In the genomic region with DNA sequence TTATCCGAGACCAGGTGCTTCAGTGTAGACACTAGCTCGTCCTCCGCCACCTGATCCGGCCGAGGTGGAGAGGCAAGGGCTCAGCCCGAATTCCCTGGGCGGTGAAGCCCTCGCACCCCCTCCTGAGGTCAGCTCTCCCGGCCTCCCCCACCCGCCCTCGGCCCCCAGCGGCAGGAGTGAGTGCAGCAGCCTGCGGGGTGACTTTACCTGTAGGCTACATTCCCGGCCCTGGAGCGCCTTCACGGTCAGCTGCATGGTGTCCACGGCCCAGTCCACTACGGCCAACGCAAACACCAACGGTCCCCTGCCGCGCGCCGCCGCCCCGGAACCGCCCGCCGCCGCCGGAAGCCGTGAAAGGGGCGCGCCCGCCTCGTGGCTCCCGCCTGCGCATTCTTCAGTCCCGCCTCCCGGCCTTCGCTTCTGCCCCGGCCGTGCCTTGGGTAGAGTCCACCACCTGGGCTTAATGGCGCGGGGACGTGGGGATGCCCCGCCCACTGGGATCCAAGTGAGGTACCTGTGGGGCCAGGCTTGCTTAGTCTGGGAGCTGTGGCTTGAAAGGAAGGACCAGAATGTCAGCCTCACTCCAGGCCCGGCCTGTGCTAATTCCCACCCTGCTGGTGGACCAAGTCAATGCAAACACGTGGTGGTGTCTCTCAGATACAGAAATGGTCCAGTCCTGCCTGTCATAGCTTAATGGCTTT, we compare ENCODE assay signal across 8 mouse cellular contexts. TPM values are rescaled to one million over a fixed set of nuclear protein-coding genes. Genes with fewer than 3 reads are reported as not detected.
DNase-seq lines count a peak whose midpoint lies in the region; ATAC-seq and TF ChIP-seq lines count a peak whose summit lies in the region.

No protein-coding gene starts in this region.

- no peak for TF ChIP-seq POLR2A in bone marrow macrophage, adult 2 months (IDR thresholded peaks at IDR 0.05; ENCODE audit: borderline replicate concordance, low read depth, low read length)
- no peak; the same call in 1 of the 2 replicates for TF ChIP-seq POLR2A in testis, adult 2 months (IDR thresholded peaks at IDR 0.05; ENCODE audit: control insufficient read depth, low read depth, low read length)

- TF ChIP-seq CTCF in bone marrow macrophage, adult 2 months (IDR thresholded peaks at IDR 0.05; ENCODE audit: low read depth, low read length) = no peak
- no peak for TF ChIP-seq CTCF in testis, adult 2 months (IDR thresholded peaks at IDR 0.05; ENCODE audit: control insufficient read depth, insufficient read depth, insufficient replicate concordance, low read depth, low read length)

- H3K27me3 ChIP-seq in heart, embryonic 14.5 days (ENCODE audit: control insufficient read depth, insufficient read depth, low read length) = no peaks in the 10 kb centered on the region
- H3K27me3 ChIP-seq in liver, embryonic 16.5 days (ENCODE audit: control insufficient read depth, insufficient read depth, low read depth, low read length) = no peaks in the 10 kb centered on the region
- no peaks in the 10 kb centered on the region for H3K27me3 ChIP-seq in neural tube, embryonic 11.5 days (ENCODE audit: control insufficient read depth, insufficient read depth, low read length)
- no peaks in the 10 kb centered on the region for H3K27me3 ChIP-seq in testis, adult 2 months (ENCODE audit: control insufficient read depth, insufficient read depth, low read length)

- WGBS in heart, embryonic 14.5 days = 10% methylated on average over 46 of the region's 49 CpGs
- 20% methylated on average over 47 of the region's 49 CpGs for WGBS in liver, embryonic 16.5 days (ENCODE audit: insufficient replicate concordance)
- WGBS in neural tube, embryonic 11.5 days = 25% methylated on average over 35 of the region's 49 CpGs

- peak; percentile 73 for DNase-seq in CD4-positive helper T cell, adult 2 months (ENCODE audit: low read depth, low spot score)
- peak; percentile 85 for DNase-seq in kidney, postnatal 10 days
- peak; percentile 76 for DNase-seq in neural tube, embryonic 11.5 days (ENCODE audit: low spot score)

- H3K9me3 ChIP-seq in heart, embryonic 14.5 days (ENCODE audit: control insufficient read depth, low read length) = no peaks in the 10 kb centered on the region
- no peaks in the 10 kb centered on the region for H3K9me3 ChIP-seq in liver, embryonic 16.5 days (replicated peaks; ENCODE audit: control insufficient read depth, low read length)
- H3K9me3 ChIP-seq in neural tube, embryonic 11.5 days (ENCODE audit: control insufficient read depth, low read length) = no peaks in the 10 kb centered on the region

- H3K36me3 ChIP-seq in heart, embryonic 14.5 days (ENCODE audit: control insufficient read depth, insufficient read depth, low read length) = peaks cover 28% of the 10 kb centered on the region
- no peaks in the 10 kb centered on the region; the same call in 1 of the 2 replicates for H3K36me3 ChIP-seq in liver, embryonic 16.5 days (ENCODE audit: control insufficient read depth, insufficient read depth)
- H3K36me3 ChIP-seq in neural tube, embryonic 11.5 days (ENCODE audit: control insufficient read depth, insufficient read depth, low read length) = no peaks in the 10 kb centered on the region
- H3K36me3 ChIP-seq in testis, adult 2 months (ENCODE audit: control insufficient read depth, insufficient read depth, low read length) = no peaks in the 10 kb centered on the region

- H3K4me1 ChIP-seq in bone marrow macrophage, adult 2 months (ENCODE audit: control insufficient read depth, insufficient read depth, low read length) = peaks cover 21% of the 10 kb centered on the region
- peaks cover 0 to 7% of the 10 kb centered on the region in 2 experiments; a peak in 2 of 4 replicates for H3K4me1 ChIP-seq in heart, embryonic 14.5 days (ENCODE audit: control insufficient read depth in 2 of 2, insufficient read depth in 2 of 2, low read length in 2 of 2)
- peaks cover 21% of the 10 kb centered on the region for H3K4me1 ChIP-seq in liver, embryonic 16.5 days (ENCODE audit: control insufficient read depth, low read depth, low read length)
- H3K4me1 ChIP-seq in neural tube, embryonic 11.5 days (ENCODE audit: control insufficient read depth, insufficient read depth, low read length) = no peaks in the 10 kb centered on the region
- peaks cover 7% of the 10 kb centered on the region for H3K4me1 ChIP-seq in testis, adult 2 months (ENCODE audit: control insufficient read depth, insufficient read depth, low read length)

- peak overlapping the region; percentile 36; the same call in 1 of the 2 replicates for H3K27ac ChIP-seq in bone marrow macrophage, adult 2 months (ENCODE audit: insufficient read depth, low read depth, low read length)
- H3K27ac ChIP-seq in heart, embryonic 14.5 days (replicated peaks in 1 of 2; ENCODE audit: control insufficient read depth in 1 of 2, insufficient read depth in 1 of 2, low read depth in 2 of 2, low read length in 2 of 2) = peak overlapping the region; percentile 56 to 73; a peak in 3 of 4 replicates
- peak overlapping the region; percentile 80 for H3K27ac ChIP-seq in liver, embryonic 16.5 days (ENCODE audit: low read length)
- no peak overlapping the region for H3K27ac ChIP-seq in neural tube, embryonic 11.5 days (ENCODE audit: low read depth, low read length)
- H3K27ac ChIP-seq in testis, adult 2 months (ENCODE audit: control insufficient read depth, insufficient read depth, low read depth, low read length) = peak overlapping the region; percentile 89

- H3K9ac ChIP-seq in heart, embryonic 14.5 days (ENCODE audit: low read length) = peak overlapping the region; percentile 85
- H3K9ac ChIP-seq in liver, embryonic 16.5 days (ENCODE audit: low read depth, low read length) = peak overlapping the region; percentile 87
- H3K9ac ChIP-seq in neural tube, embryonic 11.5 days (ENCODE audit: low read length) = peak overlapping the region; percentile 73

- H3K4me3 ChIP-seq in bone marrow macrophage, adult 2 months (ENCODE audit: insufficient read depth, low read length) = peak overlapping the region; percentile 89
- H3K4me3 ChIP-seq in heart, embryonic 14.5 days (ENCODE audit: control insufficient read depth in 1 of 2, insufficient read depth in 1 of 2, low read depth in 1 of 2, low read length in 2 of 2) = peak overlapping the region; percentile 62 to 64
- peak overlapping the region; percentile 77 for H3K4me3 ChIP-seq in liver, embryonic 16.5 days (ENCODE audit: low read depth, low read length)
- H3K4me3 ChIP-seq in neural tube, embryonic 11.5 days (ENCODE audit: low read depth, low read length) = peak overlapping the region; percentile 51
- peak overlapping the region; percentile 79 for H3K4me3 ChIP-seq in testis, adult 2 months (ENCODE audit: control insufficient read depth, low read depth, low read length)

- peak; percentile 80 for ATAC-seq in erythroid progenitor cell, adult 5-6 weeks (replicated peaks; ENCODE audit: low FRiP score, poor library complexity, severe bottlenecking)
- peak; percentile 67 for ATAC-seq in heart, embryonic 14.5 days (ENCODE audit: insufficient number of reproducible peaks, insufficient read depth, low FRiP score, low read depth)
- peak; percentile 79 for ATAC-seq in liver, embryonic 16.5 days (ENCODE audit: low read depth)
- peak; percentile 75 for ATAC-seq in neural tube, embryonic 11.5 days (ENCODE audit: insufficient read depth, low FRiP score, low TSS enrichment)

- peak overlapping the region; percentile 68 for H3K4me2 ChIP-seq in heart, embryonic 14.5 days (ENCODE audit: low read length)
- peak overlapping the region; percentile 72 for H3K4me2 ChIP-seq in liver, embryonic 16.5 days (ENCODE audit: low read depth, low read length)
- H3K4me2 ChIP-seq in neural tube, embryonic 11.5 days (ENCODE audit: low read depth) = peak overlapping the region; percentile 59

RNA-seq across cellular contexts. Expression of gene Ubl4a, which starts 4.7 kb away (rescaled TPM):
- 20.5 and 23.7 TPM in 2 replicates for polyA plus RNA-seq in bone marrow macrophage, adult 2 months (2012; ENCODE audit: insufficient read depth, insufficient read length, missing spikeins)
- 32.4 and 36.9 TPM in 2 replicates for total RNA-seq in erythroid progenitor cell, adult 5-6 weeks (2015; ENCODE audit: low replicate concordance)
- total RNA-seq in erythroid progenitor cell, adult 5-6 weeks (2017; ENCODE audit: low replicate concordance) = 5.3 and 11.0 TPM in 2 replicates
- 64.3 and 67.2 TPM in 2 replicates for polyA plus RNA-seq in heart, embryonic 14.5 days (2014; fragmentation: Nextera tagmentation; extraction: Ambion mirVana)
- 37.1 and 39.3 TPM in 2 replicates for polyA plus RNA-seq in liver, embryonic 16.5 days (2015; fragmentation: Nextera tagmentation; extraction: Ambion mirVana)
- 69.8 and 72.0 TPM in 2 replicates for polyA plus RNA-seq in neural tube, embryonic 11.5 days (2014; fragmentation: Nextera tagmentation; extraction: Ambion mirVana)
- polyA plus RNA-seq in testis, adult 2 months (2012; rRNA removed) = 11.5 and 13.2 TPM in 2 replicates

RNA-seq across cellular contexts. Expression of gene Slc10a3, which starts 4.8 kb away (rescaled TPM):
- polyA plus RNA-seq in bone marrow macrophage, adult 2 months (2012; ENCODE audit: insufficient read depth, insufficient read length, missing spikeins) = 13.5 and 15.2 TPM in 2 replicates
- total RNA-seq in erythroid progenitor cell, adult 5-6 weeks (2015; ENCODE audit: low replicate concordance) = 1.8 and 9.6 TPM in 2 replicates
- total RNA-seq in erythroid progenitor cell, adult 5-6 weeks (2017; ENCODE audit: low replicate concordance) = 2.2 TPM in 1 of 2 replicates, not detected in the other
- polyA plus RNA-seq in heart, embryonic 14.5 days (2014; fragmentation: Nextera tagmentation; extraction: Ambion mirVana) = 14.4 and 14.5 TPM in 2 replicates
- polyA plus RNA-seq in liver, embryonic 16.5 days (2015; fragmentation: Nextera tagmentation; extraction: Ambion mirVana) = 6.1 TPM in 2 replicates
- polyA plus RNA-seq in neural tube, embryonic 11.5 days (2014; fragmentation: Nextera tagmentation; extraction: Ambion mirVana) = 9.6 and 11.6 TPM in 2 replicates
- polyA plus RNA-seq in testis, adult 2 months (2012; rRNA removed) = 6.2 and 9.0 TPM in 2 replicates

RNA-seq across cellular contexts. Expression of gene Lage3, which starts 14.9 kb away (rescaled TPM):
- polyA plus RNA-seq in bone marrow macrophage, adult 2 months (2012; ENCODE audit: insufficient read depth, insufficient read length, missing spikeins) = 45.1 and 50.3 TPM in 2 replicates
- total RNA-seq in erythroid progenitor cell, adult 5-6 weeks (2015; ENCODE audit: low replicate concordance) = 15.1 and 20.9 TPM in 2 replicates
- total RNA-seq in erythroid progenitor cell, adult 5-6 weeks (2017; ENCODE audit: low replicate concordance) = 8.2 and 9.5 TPM in 2 replicates
- 102 and 103 TPM in 2 replicates for polyA plus RNA-seq in heart, embryonic 14.5 days (2014; fragmentation: Nextera tagmentation; extraction: Ambion mirVana)
- polyA plus RNA-seq in liver, embryonic 16.5 days (2015; fragmentation: Nextera tagmentation; extraction: Ambion mirVana) = 35.8 and 42.0 TPM in 2 replicates
- polyA plus RNA-seq in neural tube, embryonic 11.5 days (2014; fragmentation: Nextera tagmentation; extraction: Ambion mirVana) = 89.0 and 102 TPM in 2 replicates
- polyA plus RNA-seq in testis, adult 2 months (2012; rRNA removed) = 7.0 and 7.3 TPM in 2 replicates

RNA-seq across cellular contexts. Expression of gene Fam3a, which starts 24.7 kb away (rescaled TPM):
- polyA plus RNA-seq in bone marrow macrophage, adult 2 months (2012; ENCODE audit: insufficient read depth, insufficient read length, missing spikeins) = 22.2 and 26.8 TPM in 2 replicates
- 6.3 and 12.3 TPM in 2 replicates for total RNA-seq in erythroid progenitor cell, adult 5-6 weeks (2015; ENCODE audit: low replicate concordance)
- total RNA-seq in erythroid progenitor cell, adult 5-6 weeks (2017; ENCODE audit: low replicate concordance) = 0.68 and 3.6 TPM in 2 replicates
- polyA plus RNA-seq in heart, embryonic 14.5 days (2014; fragmentation: Nextera tagmentation; extraction: Ambion mirVana) = 28.1 and 29.9 TPM in 2 replicates
- 13.1 and 14.2 TPM in 2 replicates for polyA plus RNA-seq in liver, embryonic 16.5 days (2015; fragmentation: Nextera tagmentation; extraction: Ambion mirVana)
- polyA plus RNA-seq in neural tube, embryonic 11.5 days (2014; fragmentation: Nextera tagmentation; extraction: Ambion mirVana) = 27.8 and 30.8 TPM in 2 replicates
- polyA plus RNA-seq in testis, adult 2 months (2012; rRNA removed) = 5.6 and 6.5 TPM in 2 replicates

RNA-seq across cellular contexts. Expression of gene Ikbkg, which starts 24.7 kb away (rescaled TPM):
- 28.4 and 34.5 TPM in 2 replicates for polyA plus RNA-seq in bone marrow macrophage, adult 2 months (2012; ENCODE audit: insufficient read depth, insufficient read length, missing spikeins)
- total RNA-seq in erythroid progenitor cell, adult 5-6 weeks (2015; ENCODE audit: low replicate concordance) = 5.4 and 16.2 TPM in 2 replicates
- 12.8 and 16.8 TPM in 2 replicates for total RNA-seq in erythroid progenitor cell, adult 5-6 weeks (2017; ENCODE audit: low replicate concordance)
- polyA plus RNA-seq in heart, embryonic 14.5 days (2014; fragmentation: Nextera tagmentation; extraction: Ambion mirVana) = 21.5 and 22.1 TPM in 2 replicates
- polyA plus RNA-seq in liver, embryonic 16.5 days (2015; fragmentation: Nextera tagmentation; extraction: Ambion mirVana) = 29.4 and 29.7 TPM in 2 replicates
- polyA plus RNA-seq in neural tube, embryonic 11.5 days (2014; fragmentation: Nextera tagmentation; extraction: Ambion mirVana) = 24.4 and 27.7 TPM in 2 replicates
- 2.1 and 2.9 TPM in 2 replicates for polyA plus RNA-seq in testis, adult 2 months (2012; rRNA removed)
